Mouse (Mus musculus): ENCODE measurements around the gene Lhfpl5. TPM values are rescaled to one million over a fixed set of nuclear protein-coding genes. Genes with fewer than 3 reads are reported as not detected.

The Lhfpl5 gene
- 0.48 and 0.50 TPM in 2 replicates for polyA plus RNA-seq (2015; fragmentation: Nextera tagmentation; extraction: Ambion mirVana)

DNA sequence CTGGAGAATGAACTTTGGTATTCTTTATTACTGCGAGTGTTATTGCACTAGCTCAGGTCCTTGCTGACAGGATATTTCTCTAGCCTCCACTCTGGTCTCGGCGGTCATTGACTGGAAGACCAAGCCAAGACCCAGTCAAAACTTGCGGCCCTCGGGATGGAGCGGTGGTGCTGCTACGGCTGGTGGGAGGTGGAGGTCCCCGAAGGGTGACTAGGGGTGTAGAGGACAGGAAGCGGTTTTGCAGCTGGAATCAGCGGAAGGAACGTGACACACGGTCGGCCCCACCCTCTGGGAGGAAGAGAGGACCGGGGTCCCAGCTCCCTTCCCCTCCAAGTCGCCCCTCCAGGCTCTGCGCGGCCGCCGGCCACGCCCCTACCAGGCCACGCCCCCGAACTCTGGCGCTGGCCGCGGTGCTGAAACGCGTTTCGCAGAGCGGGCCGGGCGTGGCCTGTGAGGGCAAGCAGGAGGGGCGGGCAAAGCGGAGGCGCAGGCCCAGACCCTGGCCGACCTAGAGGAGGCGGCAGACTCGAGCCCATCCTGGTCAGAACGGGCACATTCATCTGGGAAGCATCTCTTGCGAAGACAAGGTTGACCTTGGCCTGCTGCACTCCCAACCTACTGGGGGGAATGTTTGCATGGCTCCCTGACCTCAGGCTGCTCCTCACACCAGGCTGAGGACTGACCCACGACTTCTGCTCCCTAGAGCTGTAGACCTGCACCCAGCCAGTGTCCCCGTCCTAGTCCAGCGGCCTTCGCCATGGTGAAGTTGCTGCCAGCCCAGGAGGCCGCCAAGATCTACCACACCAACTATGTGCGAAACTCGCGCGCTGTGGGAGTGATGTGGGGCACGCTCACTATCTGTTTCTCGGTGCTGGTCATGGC lies at the start of gene Lhfpl5:
Gene Lhfpl5, plus strand, starts transcription at position 398 of the 882 bp plus-strand sequence.
- 12% methylated on average over 50 of the region's 50 CpGs for WGBS
- Histone ChIP-seq H3K9me3 (ENCODE audit: control insufficient read depth, low read length) (no peaks in the 10 kb centered on the region), H3K4me2 (ENCODE audit: low read depth, low read length) (peak within 1 kb of the TSS; percentile 45), H3K27me3 (ENCODE audit: control insufficient read depth, insufficient read depth, low read depth, low read length) (no peaks in the 10 kb centered on the region; the same call in 1 of the 2 replicates), H3K4me3 (ENCODE audit: low read length) (peak within 1 kb of the TSS; percentile 29), H3K36me3 (ENCODE audit: control insufficient read depth, insufficient read depth, low read length) (no peaks in the 10 kb centered on the region), H3K27ac (ENCODE audit: low read length) (no peak within 1 kb of the TSS), H3K9ac (ENCODE audit: low read length) (no peak within 1 kb of the TSS), H3K4me1 (replicated peaks; ENCODE audit: control insufficient read depth, insufficient read depth, low read length) (no peaks in the 10 kb centered on the region; the same call in 1 of the 2 replicates)
- peak; percentile 87 for ATAC-seq (ENCODE audit: low read depth)

DNA sequence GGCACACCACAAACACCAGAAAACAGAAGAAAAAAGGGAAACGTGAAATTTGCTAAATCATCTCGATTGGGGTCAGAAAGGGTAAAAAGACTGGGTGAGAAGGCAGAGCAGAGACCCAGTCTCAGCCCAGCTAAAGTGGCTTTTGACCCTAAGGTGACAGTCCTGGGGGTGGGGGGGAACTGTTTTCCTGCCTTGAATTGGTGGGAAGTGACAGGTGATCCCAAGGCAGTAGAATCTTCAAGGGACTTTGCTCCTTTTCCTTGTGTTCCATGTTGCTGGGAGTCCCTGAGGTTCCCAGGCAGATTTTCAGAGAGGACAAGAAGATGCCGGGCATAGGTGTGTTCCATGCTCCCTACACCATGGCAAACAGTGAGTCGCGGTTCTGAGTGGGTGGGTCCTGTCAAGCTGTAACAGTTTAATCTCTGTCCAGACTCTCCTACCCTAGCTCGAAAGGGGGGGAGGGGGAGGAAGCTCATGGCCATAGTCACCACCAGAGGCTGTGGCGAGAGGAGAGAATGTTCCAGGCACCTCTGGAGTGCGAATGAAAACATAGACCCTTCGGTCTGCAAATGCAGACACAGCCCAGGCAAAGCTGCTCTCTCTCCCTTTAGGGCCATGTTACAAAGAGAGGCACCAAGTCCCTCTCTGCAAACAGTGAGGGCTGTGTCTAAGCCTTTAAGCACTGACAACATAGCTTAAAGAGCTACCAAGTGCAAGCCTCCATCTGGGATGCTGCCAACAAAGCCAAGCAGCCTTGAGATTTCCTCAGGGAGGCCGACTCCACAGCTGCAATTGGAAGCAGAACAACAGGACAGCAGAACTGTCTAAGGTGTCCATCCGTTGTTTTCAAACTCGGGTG lies 48.0 kb upstream of the Lhfpl5 start:
- H3K27ac ChIP-seq (ENCODE audit: low read length) = peak overlapping the region; percentile 32; the same call in 1 of the 2 replicates
- no peaks in the 10 kb centered on the region for H3K9me3 ChIP-seq (ENCODE audit: control insufficient read depth, low read length)
- peak overlapping the region; percentile 45 for H3K4me2 ChIP-seq (ENCODE audit: low read depth, low read length)
- 0 out of 2 replicates have a peak overlapping the region, but pooled peaks have one; percentile 22 for H3K4me3 ChIP-seq (ENCODE audit: low read length)
- 26% methylated on average over 12 of the region's 12 CpGs for WGBS
- H3K36me3 ChIP-seq (ENCODE audit: control insufficient read depth, insufficient read depth, low read length) = no peaks in the 10 kb centered on the region
- H3K9ac ChIP-seq (ENCODE audit: low read length) = peak overlapping the region; percentile 55
- H3K4me1 ChIP-seq (replicated peaks; ENCODE audit: control insufficient read depth, insufficient read depth, low read length) = peaks cover 10% of the 10 kb centered on the region
- no peaks in the 10 kb centered on the region for H3K27me3 ChIP-seq (ENCODE audit: control insufficient read depth, insufficient read depth, low read depth, low read length)
- 0 out of 2 replicates have a peak, but pooled peaks have one; percentile 5 for ATAC-seq (ENCODE audit: low read depth)

- peak overlapping the region; percentile 55 for H3K9ac ChIP-seq (ENCODE audit: low read length)
- peak overlapping the region; percentile 45 for H3K4me2 ChIP-seq (ENCODE audit: low read depth, low read length)
Observed at GRCm38 (mm10) chr17:28528043-28528351, 47.4 kb upstream of the Lhfpl5 start.

GRCm38 (mm10) chr17:28529116-28529515 lies 46.3 kb upstream of the Lhfpl5 start:
- ATAC-seq (ENCODE audit: low read depth) = no peak
- Histone ChIP-seq H3K27me3 (ENCODE audit: control insufficient read depth, insufficient read depth, low read depth, low read length) (no peaks in the 10 kb centered on the region), H3K4me1 (replicated peaks; ENCODE audit: control insufficient read depth, insufficient read depth, low read length) (peaks cover 8% of the 10 kb centered on the region), H3K4me3 (ENCODE audit: low read length) (no peak overlapping the region), H3K9me3 (ENCODE audit: control insufficient read depth, low read length) (no peaks in the 10 kb centered on the region), H3K9ac (ENCODE audit: low read length) (no peak overlapping the region), H3K36me3 (ENCODE audit: control insufficient read depth, insufficient read depth, low read length) (no peaks in the 10 kb centered on the region), H3K4me2 (ENCODE audit: low read depth, low read length) (no peak overlapping the region), H3K27ac (ENCODE audit: low read length) (no peak overlapping the region)
- 59% methylated on average over 4 of the region's 4 CpGs for WGBS

More at GRCm38 (mm10) chr17:28528043-28528351, 47.4 kb upstream of the Lhfpl5 start:
- WGBS = 4% methylated on average over 6 of the region's 6 CpGs
- Histone ChIP-seq H3K27ac (ENCODE audit: low read length) (no peak overlapping the region), H3K36me3 (ENCODE audit: control insufficient read depth, insufficient read depth, low read length) (no peaks in the 10 kb centered on the region), H3K4me1 (replicated peaks; ENCODE audit: control insufficient read depth, insufficient read depth, low read length) (peaks cover 10% of the 10 kb centered on the region), H3K4me3 (ENCODE audit: low read length) (0 out of 2 replicates have a peak overlapping the region, but pooled peaks have one; percentile 22), H3K27me3 (ENCODE audit: control insufficient read depth, insufficient read depth, low read depth, low read length) (no peaks in the 10 kb centered on the region), H3K9me3 (ENCODE audit: control insufficient read depth, low read length) (no peaks in the 10 kb centered on the region)
- peak; percentile 55 for ATAC-seq (ENCODE audit: low read depth)

DNA sequence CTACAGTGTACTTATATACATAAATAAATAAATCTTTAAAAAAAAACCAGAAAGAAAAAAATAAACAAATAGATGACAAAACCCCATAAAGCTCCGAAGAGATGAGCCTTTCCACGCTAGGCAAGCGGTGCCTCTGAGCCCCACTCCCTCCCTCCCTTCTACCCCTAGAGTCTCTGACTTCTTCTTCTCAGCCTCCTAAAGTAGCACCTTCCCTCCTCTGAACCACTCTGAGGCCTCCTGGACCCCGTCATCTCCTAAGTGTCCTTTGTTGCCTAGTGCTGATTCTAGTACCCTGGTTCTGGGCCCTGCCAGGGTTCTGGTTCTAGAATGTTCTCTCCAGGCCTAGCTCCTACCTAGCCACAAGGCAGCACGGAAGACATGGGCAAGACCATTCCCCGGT lies 44.9 kb upstream of the Lhfpl5 start, which contains the start of gene Armc12:
Gene Armc12, plus strand, starts transcription at position 301 of the 400 bp plus-strand sequence.
- H3K4me2 ChIP-seq (ENCODE audit: low read depth, low read length) = no peak within 1 kb of the TSS

DNA sequence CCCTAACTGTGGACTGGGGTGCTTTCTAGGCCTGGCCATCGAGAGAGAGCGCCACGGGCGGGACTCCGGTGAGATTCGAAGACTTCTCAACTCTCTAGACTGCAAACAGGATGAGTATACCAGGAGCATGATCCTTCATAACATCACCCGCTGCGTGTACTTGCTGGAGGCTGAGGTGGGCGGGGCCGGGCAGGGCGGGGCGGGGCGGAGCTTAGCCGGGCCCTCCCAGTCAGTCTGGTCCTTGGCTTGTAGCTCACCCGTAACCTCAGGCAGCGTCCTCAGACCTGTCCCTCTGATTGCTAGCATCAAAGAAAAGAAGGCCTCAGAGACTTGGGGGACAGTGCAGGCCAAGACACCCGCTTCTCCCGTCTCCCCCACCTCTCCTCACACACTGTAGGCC lies 43.5 kb upstream of the Lhfpl5 start:
- Histone ChIP-seq H3K27me3 (ENCODE audit: control insufficient read depth, insufficient read depth, low read depth, low read length) (no peaks in the 10 kb centered on the region), H3K4me2 (ENCODE audit: low read depth, low read length) (no peak overlapping the region), H3K4me1 (replicated peaks; ENCODE audit: control insufficient read depth, insufficient read depth, low read length) (peaks cover 8% of the 10 kb centered on the region), H3K27ac (ENCODE audit: low read length) (no peak overlapping the region), H3K36me3 (ENCODE audit: control insufficient read depth, insufficient read depth, low read length) (no peaks in the 10 kb centered on the region), H3K9ac (ENCODE audit: low read length) (no peak overlapping the region), H3K9me3 (ENCODE audit: control insufficient read depth, low read length) (no peaks in the 10 kb centered on the region), H3K4me3 (ENCODE audit: low read length) (no peak overlapping the region)
- 19% methylated on average over 18 of the region's 18 CpGs for WGBS
- ATAC-seq (ENCODE audit: low read depth) = no peak

More for the DNA sequence above, 44.9 kb upstream of the Lhfpl5 start, which contains the start of gene Armc12:
- Histone ChIP-seq H3K4me3 (ENCODE audit: low read length) (no peak within 1 kb of the TSS), H3K27ac (ENCODE audit: low read length) (no peak within 1 kb of the TSS), H3K27me3 (ENCODE audit: control insufficient read depth, insufficient read depth, low read depth, low read length) (no peaks in the 10 kb centered on the region), H3K36me3 (ENCODE audit: control insufficient read depth, insufficient read depth, low read length) (no peaks in the 10 kb centered on the region), H3K4me1 (replicated peaks; ENCODE audit: control insufficient read depth, insufficient read depth, low read length) (peaks cover 8% of the 10 kb centered on the region), H3K9me3 (ENCODE audit: control insufficient read depth, low read length) (no peaks in the 10 kb centered on the region), H3K9ac (ENCODE audit: low read length) (no peak within 1 kb of the TSS)
- no peak for ATAC-seq (ENCODE audit: low read depth)
- 85% methylated on average over 6 of the region's 6 CpGs for WGBS

- Histone ChIP-seq H3K4me3 (ENCODE audit: low read length) (no peak overlapping the region), H3K27ac (ENCODE audit: low read length) (no peak overlapping the region), H3K36me3 (ENCODE audit: control insufficient read depth, insufficient read depth, low read length) (no peaks in the 10 kb centered on the region), H3K27me3 (ENCODE audit: control insufficient read depth, insufficient read depth, low read depth, low read length) (no peaks in the 10 kb centered on the region), H3K9ac (ENCODE audit: low read length) (no peak overlapping the region), H3K4me1 (replicated peaks; ENCODE audit: control insufficient read depth, insufficient read depth, low read length) (peaks cover 3% of the 10 kb centered on the region), H3K4me2 (ENCODE audit: low read depth, low read length) (no peak overlapping the region), H3K9me3 (ENCODE audit: control insufficient read depth, low read length) (no peaks in the 10 kb centered on the region)
- WGBS = 81% methylated on average over 7 of the region's 7 CpGs
- no peak for ATAC-seq (ENCODE audit: low read depth)
Observed at GRCm38 (mm10) chr17:28532557-28532956, 42.9 kb upstream of the Lhfpl5 start.

DNA sequence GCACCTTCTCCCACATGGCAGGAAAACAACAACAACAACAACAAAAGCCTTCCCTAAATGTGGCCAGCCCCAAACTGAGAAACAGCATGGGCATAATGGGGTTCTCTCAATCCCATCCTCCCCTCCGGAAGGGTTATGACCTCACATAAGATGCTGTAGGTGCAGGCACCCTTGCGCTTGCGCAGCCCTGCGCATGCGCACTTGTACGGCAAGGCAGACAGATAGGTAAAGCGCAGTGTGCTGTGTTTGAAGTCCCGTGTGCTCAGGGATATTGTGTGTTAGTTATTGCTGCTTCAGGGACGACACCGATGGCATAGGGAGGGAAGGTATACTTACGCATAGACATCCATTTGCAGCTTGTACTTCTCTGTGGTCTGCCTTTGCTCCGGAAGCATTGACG lies 42.1 kb upstream of the Lhfpl5 start:
- H3K27me3 ChIP-seq (ENCODE audit: control insufficient read depth, insufficient read depth, low read depth, low read length) = no peaks in the 10 kb centered on the region
- no peak overlapping the region for H3K4me2 ChIP-seq (ENCODE audit: low read depth, low read length)
- no peaks in the 10 kb centered on the region for H3K9me3 ChIP-seq (ENCODE audit: control insufficient read depth, low read length)
- H3K4me3 ChIP-seq (ENCODE audit: low read length) = no peak overlapping the region
- WGBS = 86% methylated on average over 13 of the region's 13 CpGs
- no peaks in the 10 kb centered on the region for H3K4me1 ChIP-seq (replicated peaks; ENCODE audit: control insufficient read depth, insufficient read depth, low read length)
- H3K36me3 ChIP-seq (ENCODE audit: control insufficient read depth, insufficient read depth, low read length) = no peaks in the 10 kb centered on the region
- no peak for ATAC-seq (ENCODE audit: low read depth)
- no peak overlapping the region for H3K27ac ChIP-seq (ENCODE audit: low read length)
- H3K9ac ChIP-seq (ENCODE audit: low read length) = no peak overlapping the region

GRCm38 (mm10) chr17:28537881-28538280 lies 37.6 kb upstream of the Lhfpl5 start:
- no peaks in the 10 kb centered on the region for H3K4me1 ChIP-seq (replicated peaks; ENCODE audit: control insufficient read depth, insufficient read depth, low read length)
- H3K4me3 ChIP-seq (ENCODE audit: low read length) = no peak overlapping the region
- H3K27me3 ChIP-seq (ENCODE audit: control insufficient read depth, insufficient read depth, low read depth, low read length) = no peaks in the 10 kb centered on the region
- H3K9ac ChIP-seq (ENCODE audit: low read length) = no peak overlapping the region
- H3K4me2 ChIP-seq (ENCODE audit: low read depth, low read length) = no peak overlapping the region
- no peaks in the 10 kb centered on the region for H3K36me3 ChIP-seq (ENCODE audit: control insufficient read depth, insufficient read depth, low read length)
- no peaks in the 10 kb centered on the region for H3K9me3 ChIP-seq (ENCODE audit: control insufficient read depth, low read length)
- no peak overlapping the region for H3K27ac ChIP-seq (ENCODE audit: low read length)
- ATAC-seq (ENCODE audit: low read depth) = no peak
- 38% methylated on average over 12 of the region's 12 CpGs for WGBS
